In genomic region chr2:74734996-74735811, GRCm38 (mm10) we compare ENCODE assay signal across 14 mouse cellular contexts. TPM values are rescaled to one million over a fixed set of nuclear protein-coding genes. Genes with fewer than 3 reads are reported as not detected.
A peak's percentile ranks its signal among the peaks of the same experiment; 100 is the strongest.
DNase-seq lines count a peak whose midpoint lies in the region; ATAC-seq lines count a peak whose summit lies in the region.
"Had no signal": no experiment of that assay in that cellular context is flagged by ENCODE, and none has a peak within 500 bp of the region (broad histone marks: within the 10 kb centered on the region; RNA-seq: fewer than 3 reads in every experiment).

No protein-coding gene starts in this region.

- WGBS in forebrain, embryonic 10.5 days: under 1% methylated on average over 27 of the region's 27 CpGs
- WGBS in forebrain, embryonic 13.5 days: under 1% methylated on average over 27 of the region's 27 CpGs
- under 1% methylated on average over 27 of the region's 27 CpGs for WGBS in midbrain, embryonic 10.5 days
- under 1% methylated on average over 27 of the region's 27 CpGs for WGBS in midbrain, embryonic 15.5 days
- whole genome bisulfite sequencing in hindbrain, embryonic 16.5 days: 7% methylated on average over 27 of the region's 27 CpGs
- WGBS in neural tube, embryonic 13.5 days: 4% methylated on average over 27 of the region's 27 CpGs

- no peak overlapping the region for H3K4me3 ChIP-seq in forebrain, embryonic 10.5 days
- H3K4me3 ChIP-seq in forebrain, embryonic 13.5 days: no peak overlapping the region
- no peak overlapping the region for H3K4me3 ChIP-seq in midbrain, embryonic 10.5 days
- H3K4me3 ChIP-seq in midbrain, embryonic 15.5 days: no peak overlapping the region
- H3K4me3 ChIP-seq in hindbrain, embryonic 16.5 days (ENCODE audit: low read length): peak overlapping the region; percentile 42
- H3K4me3 ChIP-seq in neural tube, embryonic 13.5 days: peak overlapping the region; percentile 38
- H3K4me3 ChIP-seq: forebrain, embryonic 15.5 days had no signal

- H3K27me3 ChIP-seq in forebrain, embryonic 10.5 days (ENCODE audit: poor library complexity, severe bottlenecking): peaks cover 100% of the 10 kb centered on the region
- H3K27me3 ChIP-seq in forebrain, embryonic 13.5 days: peaks cover 100% of the 10 kb centered on the region
- peaks cover 100% of the 10 kb centered on the region for H3K27me3 ChIP-seq in midbrain, embryonic 10.5 days (ENCODE audit: low read depth, poor library complexity, severe bottlenecking)
- peaks cover 96% of the 10 kb centered on the region for H3K27me3 ChIP-seq in midbrain, embryonic 15.5 days (replicated peaks)
- peaks cover 31% of the 10 kb centered on the region for H3K27me3 ChIP-seq in hindbrain, embryonic 16.5 days (replicated peaks; ENCODE audit: control insufficient read depth, insufficient read depth, low read length)
- H3K27me3 ChIP-seq in neural tube, embryonic 13.5 days: no peaks in the 10 kb centered on the region

- no peak overlapping the region for H3K27ac ChIP-seq in forebrain, embryonic 10.5 days
- H3K27ac ChIP-seq in forebrain, embryonic 13.5 days: no peak overlapping the region
- H3K27ac ChIP-seq in midbrain, embryonic 10.5 days (replicated peaks): no peak overlapping the region
- H3K27ac ChIP-seq in midbrain, embryonic 15.5 days: no peak overlapping the region
- H3K27ac ChIP-seq in hindbrain, embryonic 16.5 days (ENCODE audit: low read depth, low read length): peak overlapping the region; percentile 83
- peak overlapping the region; percentile 99 for H3K27ac ChIP-seq in neural tube, embryonic 13.5 days (replicated peaks)
- H3K27ac ChIP-seq: forebrain, embryonic 15.5 days had no signal

- no peaks in the 10 kb centered on the region for H3K36me3 ChIP-seq in forebrain, embryonic 10.5 days (replicated peaks)
- H3K36me3 ChIP-seq in forebrain, embryonic 13.5 days (ENCODE audit: poor library complexity, severe bottlenecking): no peaks in the 10 kb centered on the region
- H3K36me3 ChIP-seq in midbrain, embryonic 10.5 days: no peaks in the 10 kb centered on the region
- H3K36me3 ChIP-seq in midbrain, embryonic 15.5 days (replicated peaks): no peaks in the 10 kb centered on the region
- H3K36me3 ChIP-seq in hindbrain, embryonic 16.5 days (ENCODE audit: control insufficient read depth, insufficient read depth, low read length): no peaks in the 10 kb centered on the region
- H3K36me3 ChIP-seq in neural tube, embryonic 13.5 days: peaks cover 20% of the 10 kb centered on the region
- H3K36me3 ChIP-seq: forebrain, embryonic 15.5 days; G1E had no signal

- H3K9ac ChIP-seq in forebrain, embryonic 13.5 days: no peak overlapping the region
- no peak overlapping the region for H3K9ac ChIP-seq in midbrain, embryonic 15.5 days
- peak overlapping the region; percentile 66 for H3K9ac ChIP-seq in hindbrain, embryonic 16.5 days (ENCODE audit: low read depth, low read length)
- peak overlapping the region; percentile 86 for H3K9ac ChIP-seq in neural tube, embryonic 13.5 days
- H3K9ac ChIP-seq: forebrain, embryonic 15.5 days; lung, embryonic 14.5 days had no signal

- peaks cover 8% of the 10 kb centered on the region for H3K4me1 ChIP-seq in forebrain, embryonic 10.5 days
- peaks cover 4% of the 10 kb centered on the region for H3K4me1 ChIP-seq in forebrain, embryonic 13.5 days
- peaks cover 13% of the 10 kb centered on the region; the same call in 1 of the 2 replicates for H3K4me1 ChIP-seq in midbrain, embryonic 10.5 days
- peaks cover 5% of the 10 kb centered on the region for H3K4me1 ChIP-seq in midbrain, embryonic 15.5 days
- no peaks in the 10 kb centered on the region; the same call in 1 of the 2 replicates for H3K4me1 ChIP-seq in hindbrain, embryonic 16.5 days (ENCODE audit: control insufficient read depth, insufficient read depth, low read depth, low read length)
- peaks cover 100% of the 10 kb centered on the region for H3K4me1 ChIP-seq in neural tube, embryonic 13.5 days (replicated peaks)

- ATAC-seq in forebrain, embryonic 13.5 days: no peak
- ATAC-seq in midbrain, embryonic 15.5 days (replicated peaks): no peak
- ATAC-seq in hindbrain, embryonic 16.5 days: no peak
- ATAC-seq in neural tube, embryonic 13.5 days (ENCODE audit: low read depth): no peak
- ATAC-seq: forebrain, embryonic 15.5 days; midbrain, embryonic 16.5 days had no signal

- no peak overlapping the region for H3K4me2 ChIP-seq in forebrain, embryonic 13.5 days
- H3K4me2 ChIP-seq in midbrain, embryonic 15.5 days: no peak overlapping the region
- H3K4me2 ChIP-seq in hindbrain, embryonic 16.5 days (ENCODE audit: low read length): peak overlapping the region; percentile 67
- H3K4me2 ChIP-seq in neural tube, embryonic 13.5 days: peak overlapping the region; percentile 68
- H3K4me2 ChIP-seq: forebrain, embryonic 15.5 days had no signal

- peak; percentile 60 for DNase-seq in forebrain, embryonic 10.5 days (ENCODE audit: extremely low spot score, low spot score)
- DNase-seq in midbrain, embryonic 10.5 days (ENCODE audit: low spot score): peak; percentile 50
- DNase-seq in ovary, postnatal 14 days (ENCODE audit: low spot score): no peak
- DNase-seq in lung, postnatal 14 days: no peak
- DNase-seq: kidney, adult 8-10 months; lung, embryonic 14.5 days; thymus, postnatal 14 days had no signal

- H3K9me3 ChIP-seq in forebrain, embryonic 10.5 days: no peaks in the 10 kb centered on the region
- H3K9me3 ChIP-seq in forebrain, embryonic 13.5 days (replicated peaks): no peaks in the 10 kb centered on the region
- H3K9me3 ChIP-seq in midbrain, embryonic 10.5 days (replicated peaks): no peaks in the 10 kb centered on the region
- H3K9me3 ChIP-seq in midbrain, embryonic 15.5 days: no peaks in the 10 kb centered on the region
- H3K9me3 ChIP-seq in hindbrain, embryonic 16.5 days (ENCODE audit: control insufficient read depth, low read length): no peaks in the 10 kb centered on the region
- H3K9me3 ChIP-seq in neural tube, embryonic 13.5 days: no peaks in the 10 kb centered on the region
- H3K9me3 ChIP-seq: forebrain, embryonic 15.5 days; G1E had no signal

RNA-seq across cellular contexts. Expression of gene Gm28230, which starts 8.7 kb away (rescaled TPM):
- polyA plus RNA-seq in forebrain, embryonic 10.5 days (2016; fragmentation: Nextera tagmentation; extraction: Ambion mirVana): not detected in 2 replicates
- polyA plus RNA-seq in forebrain, embryonic 13.5 days (2015; fragmentation: Nextera tagmentation; extraction: Ambion mirVana): not detected in 2 replicates
- polyA plus RNA-seq in midbrain, embryonic 10.5 days (2016; fragmentation: Nextera tagmentation; extraction: Ambion mirVana): not detected in 2 replicates
- polyA plus RNA-seq in midbrain, embryonic 15.5 days (2015; fragmentation: Nextera tagmentation; extraction: Ambion mirVana): not detected in 2 replicates
- 0.45 and 0.72 TPM in 2 replicates for polyA plus RNA-seq in hindbrain, embryonic 16.5 days (2015; fragmentation: Nextera tagmentation; extraction: Ambion mirVana)
- 2.2 and 2.4 TPM in 2 replicates for polyA plus RNA-seq in neural tube, embryonic 13.5 days (2015; fragmentation: Nextera tagmentation; extraction: Ambion mirVana)
- polyA plus RNA-seq: forebrain, embryonic 15.5 days; lung, embryonic 14.5 days; midbrain, embryonic 16.5 days had no signal

RNA-seq across cellular contexts. Expression of gene Hoxd4, which starts 23.5 kb away (rescaled TPM):
- polyA plus RNA-seq in forebrain, embryonic 10.5 days (2016; fragmentation: Nextera tagmentation; extraction: Ambion mirVana): not detected in 2 replicates
- not detected in 2 replicates for polyA plus RNA-seq in forebrain, embryonic 13.5 days (2015; fragmentation: Nextera tagmentation; extraction: Ambion mirVana)
- not detected in 2 replicates for polyA plus RNA-seq in midbrain, embryonic 10.5 days (2016; fragmentation: Nextera tagmentation; extraction: Ambion mirVana)
- not detected in 2 replicates for polyA plus RNA-seq in midbrain, embryonic 15.5 days (2015; fragmentation: Nextera tagmentation; extraction: Ambion mirVana)
- polyA plus RNA-seq in hindbrain, embryonic 16.5 days (2015; fragmentation: Nextera tagmentation; extraction: Ambion mirVana): 2.2 and 2.3 TPM in 2 replicates
- 6.9 and 7.2 TPM in 2 replicates for polyA plus RNA-seq in neural tube, embryonic 13.5 days (2015; fragmentation: Nextera tagmentation; extraction: Ambion mirVana)
- polyA plus RNA-seq: forebrain, embryonic 15.5 days; lung, embryonic 14.5 days; midbrain, embryonic 16.5 days had no signal

RNA-seq across cellular contexts. Expression of gene Hoxd3, which starts 23.5 kb away (rescaled TPM):
- 0.10 TPM in 1 of 2 replicates, not detected in the other for polyA plus RNA-seq in forebrain, embryonic 10.5 days (2016; fragmentation: Nextera tagmentation; extraction: Ambion mirVana)
- polyA plus RNA-seq in forebrain, embryonic 13.5 days (2015; fragmentation: Nextera tagmentation; extraction: Ambion mirVana): not detected in 2 replicates
- polyA plus RNA-seq in midbrain, embryonic 10.5 days (2016; fragmentation: Nextera tagmentation; extraction: Ambion mirVana): 0.06 TPM in 1 of 2 replicates, not detected in the other
- 0.09 and 0.21 TPM in 2 replicates for polyA plus RNA-seq in midbrain, embryonic 15.5 days (2015; fragmentation: Nextera tagmentation; extraction: Ambion mirVana)
- 43.8 and 48.0 TPM in 2 replicates for polyA plus RNA-seq in hindbrain, embryonic 16.5 days (2015; fragmentation: Nextera tagmentation; extraction: Ambion mirVana)
- polyA plus RNA-seq in neural tube, embryonic 13.5 days (2015; fragmentation: Nextera tagmentation; extraction: Ambion mirVana): 24.2 and 33.8 TPM in 2 replicates
- polyA plus RNA-seq: forebrain, embryonic 15.5 days; lung, embryonic 14.5 days; midbrain, embryonic 16.5 days had no signal

RNA-seq across cellular contexts. Expression of gene Hoxd1, which starts 27.6 kb away (rescaled TPM):
- polyA plus RNA-seq in forebrain, embryonic 10.5 days (2016; fragmentation: Nextera tagmentation; extraction: Ambion mirVana): not detected in 2 replicates
- polyA plus RNA-seq in forebrain, embryonic 13.5 days (2015; fragmentation: Nextera tagmentation; extraction: Ambion mirVana): not detected in 2 replicates
- not detected in 2 replicates for polyA plus RNA-seq in midbrain, embryonic 10.5 days (2016; fragmentation: Nextera tagmentation; extraction: Ambion mirVana)
- polyA plus RNA-seq in midbrain, embryonic 15.5 days (2015; fragmentation: Nextera tagmentation; extraction: Ambion mirVana): not detected in 2 replicates
- 1.1 and 1.3 TPM in 2 replicates for polyA plus RNA-seq in hindbrain, embryonic 16.5 days (2015; fragmentation: Nextera tagmentation; extraction: Ambion mirVana)
- polyA plus RNA-seq in neural tube, embryonic 13.5 days (2015; fragmentation: Nextera tagmentation; extraction: Ambion mirVana): 6.4 and 9.0 TPM in 2 replicates
- polyA plus RNA-seq: forebrain, embryonic 15.5 days; G1E; midbrain, embryonic 16.5 days had no signal

RNA-seq across cellular contexts. Expression of gene Hoxd8, which starts 30.8 kb away (rescaled TPM):
- not detected in 2 replicates for polyA plus RNA-seq in forebrain, embryonic 10.5 days (2016; fragmentation: Nextera tagmentation; extraction: Ambion mirVana)
- polyA plus RNA-seq in forebrain, embryonic 13.5 days (2015; fragmentation: Nextera tagmentation; extraction: Ambion mirVana): not detected in 2 replicates
- polyA plus RNA-seq in midbrain, embryonic 10.5 days (2016; fragmentation: Nextera tagmentation; extraction: Ambion mirVana): not detected in 2 replicates
- polyA plus RNA-seq in midbrain, embryonic 15.5 days (2015; fragmentation: Nextera tagmentation; extraction: Ambion mirVana): 0.08 and 0.10 TPM in 2 replicates
- 0.66 and 1.1 TPM in 2 replicates for polyA plus RNA-seq in hindbrain, embryonic 16.5 days (2015; fragmentation: Nextera tagmentation; extraction: Ambion mirVana)
- 17.4 and 22.8 TPM in 2 replicates for polyA plus RNA-seq in neural tube, embryonic 13.5 days (2015; fragmentation: Nextera tagmentation; extraction: Ambion mirVana)
- polyA plus RNA-seq: G1E; midbrain, embryonic 16.5 days had no signal

Comparison
In these comparisons a context has a peak if more than half of its experiments do, and no peak if none do; other contexts are left out.
1. DNase-seq: peak in forebrain, embryonic 10.5 days (single experiment) and midbrain, embryonic 10.5 days (single experiment); none in ovary, postnatal 14 days (single experiment) and lung, postnatal 14 days (single experiment).
2. H3K27ac ChIP-seq: peak in hindbrain, embryonic 16.5 days (single experiment) and neural tube, embryonic 13.5 days (single experiment); none in forebrain, embryonic 10.5 days (single experiment), forebrain, embryonic 13.5 days (single experiment), midbrain, embryonic 10.5 days (single experiment) and midbrain, embryonic 15.5 days (single experiment).
3. H3K4me3 ChIP-seq: peak in hindbrain, embryonic 16.5 days (single experiment) and neural tube, embryonic 13.5 days (single experiment); none in forebrain, embryonic 10.5 days (single experiment), forebrain, embryonic 13.5 days (single experiment), midbrain, embryonic 10.5 days (single experiment) and midbrain, embryonic 15.5 days (single experiment).
4. H3K4me2 ChIP-seq: peak in hindbrain, embryonic 16.5 days (single experiment) and neural tube, embryonic 13.5 days (single experiment); none in forebrain, embryonic 13.5 days (single experiment) and midbrain, embryonic 15.5 days (single experiment).
5. H3K9ac ChIP-seq: peak in hindbrain, embryonic 16.5 days (single experiment) and neural tube, embryonic 13.5 days (single experiment); none in forebrain, embryonic 13.5 days (single experiment) and midbrain, embryonic 15.5 days (single experiment).
6. RNA of gene Hoxd3, which starts 23.5 kb away (polyA plus RNA-seq): 43.8 to 48.0 TPM in hindbrain, embryonic 16.5 days and 24.2 to 33.8 TPM in neural tube, embryonic 13.5 days; 0.09 to 0.21 TPM in midbrain, embryonic 15.5 days, 0.10 TPM in forebrain, embryonic 10.5 days, 0.06 TPM in midbrain, embryonic 10.5 days and not detected in forebrain, embryonic 13.5 days; every median in the first group is over 10 times any median in the second.